In the genomic region with DNA sequence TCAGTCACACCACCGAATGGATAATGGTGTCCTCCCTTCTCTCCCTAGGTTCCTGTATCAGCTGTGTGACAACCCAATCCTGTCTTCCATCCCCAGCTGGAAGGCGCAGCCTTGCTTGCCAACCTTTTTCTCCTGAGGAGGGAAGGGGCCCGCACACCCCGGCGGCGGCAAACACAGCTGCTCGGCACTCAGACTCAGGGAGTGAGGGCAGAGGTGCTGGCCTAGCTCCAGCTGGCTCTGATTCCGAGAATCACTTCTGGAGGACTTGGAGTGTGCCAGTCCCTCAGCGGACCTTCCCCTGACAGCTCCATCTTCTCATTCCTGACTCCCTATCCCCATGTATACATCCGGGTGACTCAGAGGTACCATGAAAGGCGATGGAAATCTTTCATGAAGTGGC, we compare ENCODE assay signal across 10 mouse cellular contexts. TPM values are rescaled to one million over a fixed set of nuclear protein-coding genes. Genes with fewer than 3 reads are reported as not detected.
DNase-seq lines count a peak whose midpoint lies in the region; ATAC-seq and TF ChIP-seq lines count a peak whose summit lies in the region.
"Had no signal": no experiment of that assay in that cellular context is flagged by ENCODE, and none has a peak within 500 bp of the region (broad histone marks: within the 10 kb centered on the region; RNA-seq: fewer than 3 reads in every experiment).

No protein-coding gene starts in this region.

- 79% methylated on average over 11 of the region's 11 CpGs for WGBS in hindbrain, embryonic 10.5 days
- WGBS in hindbrain, embryonic 11.5 days, result 72% methylated on average over 11 of the region's 11 CpGs
- WGBS in hindbrain, embryonic 13.5 days, result 36% methylated on average over 10 of the region's 11 CpGs
- WGBS in stomach, postnatal 0 days, result 14% methylated on average over 11 of the region's 11 CpGs

- H3K27me3 ChIP-seq in hindbrain, embryonic 10.5 days (ENCODE audit: insufficient read depth, poor library complexity, severe bottlenecking), result no peaks in the 10 kb centered on the region
- no peaks in the 10 kb centered on the region for H3K27me3 ChIP-seq in hindbrain, embryonic 11.5 days (ENCODE audit: control insufficient read depth, insufficient read depth, low read length)
- no peaks in the 10 kb centered on the region for H3K27me3 ChIP-seq in hindbrain, embryonic 13.5 days
- no peaks in the 10 kb centered on the region for H3K27me3 ChIP-seq in stomach, postnatal 0 days (ENCODE audit: control insufficient read depth, insufficient read depth, low read length)

- no peak overlapping the region for H3K4me2 ChIP-seq in hindbrain, embryonic 11.5 days (replicated peaks; ENCODE audit: low read depth, low read length)
- no peak overlapping the region for H3K4me2 ChIP-seq in hindbrain, embryonic 13.5 days
- H3K4me2 ChIP-seq in stomach, postnatal 0 days (replicated peaks; ENCODE audit: low read depth), result no peak overlapping the region

- peaks cover 47% of the 10 kb centered on the region for H3K4me1 ChIP-seq in hindbrain, embryonic 10.5 days (replicated peaks)
- peaks cover 6% of the 10 kb centered on the region; the same call in 1 of the 2 replicates for H3K4me1 ChIP-seq in hindbrain, embryonic 11.5 days (replicated peaks; ENCODE audit: control insufficient read depth, insufficient read depth, low read length)
- H3K4me1 ChIP-seq in hindbrain, embryonic 13.5 days (replicated peaks), result peaks cover 67% of the 10 kb centered on the region
- 0 out of 2 replicates have a peak, but pooled peaks cover 6% of the 10 kb centered on the region for H3K4me1 ChIP-seq in stomach, postnatal 0 days (replicated peaks; ENCODE audit: control insufficient read depth, insufficient read depth)

- no peak for DNase-seq in hindbrain, embryonic 10.5 days (ENCODE audit: low spot score)
- DNase-seq in hindbrain, embryonic 11.5 days (ENCODE audit: low spot score), result no peak
- peak; percentile 54 for DNase-seq in brain, adult 2 months (ENCODE audit: low read depth, low spot score)
- peak; percentile 68 for DNase-seq in lung, postnatal 10 days
- peak; percentile 87 for DNase-seq in stomach, postnatal 0 days (ENCODE audit: low spot score)
- no peak for DNase-seq in thymus, postnatal 36 days
- DNase-seq in cerebellum, adult 11-12 months, result no peak

- no peak for ATAC-seq in hindbrain, embryonic 11.5 days (ENCODE audit: low FRiP score)
- peak; percentile 46; the same call in 1 of the 2 replicates for ATAC-seq in hindbrain, embryonic 13.5 days (ENCODE audit: low FRiP score)
- peak; percentile 77 for ATAC-seq in stomach, postnatal 0 days (ENCODE audit: low FRiP score, low TSS enrichment)

- H3K9me3 ChIP-seq in hindbrain, embryonic 10.5 days, result no peaks in the 10 kb centered on the region
- H3K9me3 ChIP-seq in hindbrain, embryonic 11.5 days (ENCODE audit: control insufficient read depth, low read length), result no peaks in the 10 kb centered on the region
- H3K9me3 ChIP-seq in hindbrain, embryonic 13.5 days, result no peaks in the 10 kb centered on the region
- no peaks in the 10 kb centered on the region for H3K9me3 ChIP-seq in stomach, postnatal 0 days (ENCODE audit: control insufficient read depth, low read length)
- H3K9me3 ChIP-seq: G1E had no signal

- H3K4me3 ChIP-seq in hindbrain, embryonic 10.5 days, result no peak overlapping the region
- H3K4me3 ChIP-seq in hindbrain, embryonic 11.5 days (ENCODE audit: low read depth, low read length), result no peak overlapping the region
- H3K4me3 ChIP-seq in hindbrain, embryonic 13.5 days, result no peak overlapping the region
- H3K4me3 ChIP-seq in stomach, postnatal 0 days (ENCODE audit: low read depth, low read length), result no peak overlapping the region

- TF ChIP-seq CTCF in stomach, postnatal 0 days (IDR thresholded peaks at IDR 0.05; ENCODE audit: low read depth), result no peak

- H3K27ac ChIP-seq in hindbrain, embryonic 10.5 days, result peak overlapping the region; percentile 60
- H3K27ac ChIP-seq in hindbrain, embryonic 11.5 days (ENCODE audit: low read depth, low read length), result no peak overlapping the region
- H3K27ac ChIP-seq in hindbrain, embryonic 13.5 days, result peak overlapping the region; percentile 77; the same call in 1 of the 2 replicates
- H3K27ac ChIP-seq in stomach, postnatal 0 days (replicated peaks), result no peak overlapping the region
- H3K27ac ChIP-seq: liver, embryonic 14.5 days had no signal

- H3K36me3 ChIP-seq in hindbrain, embryonic 10.5 days, result peaks cover 8% of the 10 kb centered on the region; the same call in 1 of the 2 replicates
- H3K36me3 ChIP-seq in hindbrain, embryonic 11.5 days (ENCODE audit: control insufficient read depth, insufficient read depth, low read length), result no peaks in the 10 kb centered on the region
- no peaks in the 10 kb centered on the region for H3K36me3 ChIP-seq in hindbrain, embryonic 13.5 days
- no peaks in the 10 kb centered on the region for H3K36me3 ChIP-seq in stomach, postnatal 0 days (ENCODE audit: control insufficient read depth, insufficient read depth, low read length)
- H3K36me3 ChIP-seq: G1E had no signal

- TF ChIP-seq EP300 in stomach, postnatal 0 days (optimal IDR thresholded peaks at IDR 0.05), result no peak

- no peak overlapping the region for H3K9ac ChIP-seq in hindbrain, embryonic 11.5 days (ENCODE audit: low read depth, low read length)
- H3K9ac ChIP-seq in hindbrain, embryonic 13.5 days, result no peak overlapping the region
- no peak overlapping the region for H3K9ac ChIP-seq in stomach, postnatal 0 days (ENCODE audit: low read length)
- H3K9ac ChIP-seq: liver, embryonic 14.5 days had no signal

RNA-seq across cellular contexts. Expression of gene Ccdc182, which starts 36.9 kb away (rescaled TPM):
- 7.9 and 11.8 TPM in 2 replicates for polyA plus RNA-seq in hindbrain, embryonic 10.5 days (2016; fragmentation: Nextera tagmentation; extraction: Ambion mirVana)
- 9.8 and 10.0 TPM in 2 replicates for polyA plus RNA-seq in hindbrain, embryonic 11.5 days (2014; fragmentation: Nextera tagmentation; extraction: Ambion mirVana)
- 1.3 and 1.7 TPM in 2 replicates for polyA plus RNA-seq in hindbrain, embryonic 13.5 days (2015; fragmentation: Nextera tagmentation; extraction: Ambion mirVana)
- polyA plus RNA-seq in stomach, postnatal 0 days (2015; fragmentation: Nextera tagmentation; extraction: Ambion mirVana), result not detected in 2 replicates
- polyA plus RNA-seq: G1E; liver, embryonic 14.5 days had no signal

Comparison
In these comparisons a context has a peak if more than half of its experiments do, and no peak if none do; other contexts are left out.
1. H3K27ac ChIP-seq: peak in hindbrain, embryonic 10.5 days (single experiment) and hindbrain, embryonic 13.5 days (single experiment); none in hindbrain, embryonic 11.5 days (single experiment) and stomach, postnatal 0 days (single experiment).
2. DNase-seq: peak in brain, adult 2 months (single experiment), lung, postnatal 10 days (single experiment) and stomach, postnatal 0 days (single experiment); none in hindbrain, embryonic 10.5 days (single experiment), hindbrain, embryonic 11.5 days (single experiment), thymus, postnatal 36 days (0 of 2) and cerebellum, adult 11-12 months (single experiment).